Mouse (Mus musculus): ENCODE measurements around the gene Cdh18.

- TF ChIP-seq CTCF (IDR thresholded peaks at IDR 0.05; ENCODE audit: low read depth), result no peak
- TF ChIP-seq EP300 (optimal IDR thresholded peaks at IDR 0.05), result no peak
Measured at GRCm38 (mm10) chr15:22584667-22585066, 35.8 kb downstream of the Cdh18 start.
